ENCODE assay signal across 10 mouse cellular contexts in the genomic region with DNA sequence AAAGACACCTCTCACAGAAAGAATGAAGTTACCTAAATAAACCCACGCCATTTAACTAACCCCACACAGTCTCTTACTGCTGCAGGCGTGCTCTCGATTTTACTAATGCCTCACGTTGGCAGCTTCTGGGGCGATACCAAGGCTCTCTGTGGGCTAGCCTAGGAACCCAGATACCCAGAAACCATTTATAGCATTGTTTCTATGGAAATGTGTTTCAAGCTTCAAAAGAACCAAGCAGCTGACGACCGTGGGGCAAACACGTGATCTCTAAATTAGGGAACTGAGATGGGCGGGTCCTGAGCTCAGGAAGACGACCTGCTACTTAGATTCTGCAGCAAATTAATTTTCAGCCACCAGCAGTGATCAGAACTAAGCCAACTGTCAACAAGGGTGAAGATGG. TPM values are rescaled to one million over a fixed set of nuclear protein-coding genes. Genes with fewer than 3 reads are reported as not detected.
DNase-seq lines count a peak whose midpoint lies in the region; ATAC-seq and TF ChIP-seq lines count a peak whose summit lies in the region.
"Had no signal": no experiment of that assay in that cellular context is flagged by ENCODE, and none has a peak within 500 bp of the region (broad histone marks: within the 10 kb centered on the region; RNA-seq: fewer than 3 reads in every experiment).

No protein-coding gene starts in this region.

- no peaks in the 10 kb centered on the region for H3K36me3 ChIP-seq in liver, adult 2 months (ENCODE audit: control insufficient read depth, insufficient read depth, low read length)
- H3K36me3 ChIP-seq in stomach, embryonic 14.5 days (ENCODE audit: control insufficient read depth, insufficient read depth, low read length), result no peaks in the 10 kb centered on the region
- H3K36me3 ChIP-seq: hindbrain, embryonic 12.5 days had no signal

- H3K9me3 ChIP-seq in stomach, embryonic 14.5 days (ENCODE audit: control insufficient read depth, low read depth, low read length), result no peaks in the 10 kb centered on the region
- H3K9me3 ChIP-seq: hindbrain, embryonic 12.5 days had no signal

- peaks cover 36% of the 10 kb centered on the region; the same call in 1 of the 2 replicates for H3K79me2 ChIP-seq in liver, adult 2 months (ENCODE audit: control insufficient read depth, insufficient read depth, low read length)

- H3K4me1 ChIP-seq in liver, adult 2 months (ENCODE audit: control insufficient read depth, insufficient read depth, low read length), result peaks cover 48% of the 10 kb centered on the region
- H3K4me1 ChIP-seq in stomach, embryonic 14.5 days (ENCODE audit: control insufficient read depth, insufficient read depth, low read length), result peaks cover 46% of the 10 kb centered on the region

- TF ChIP-seq POLR2A in liver, adult 2 months (IDR thresholded peaks at IDR 0.05; ENCODE audit: extremely low read depth, insufficient read depth, low read length), result no peak

- 56% methylated on average over 10 of the region's 10 CpGs for WGBS in liver, adult 2 months
- WGBS in stomach, embryonic 14.5 days, result 73% methylated on average over 10 of the region's 10 CpGs

- no peak overlapping the region for H3K4me3 ChIP-seq in liver, adult 2 months (ENCODE audit: insufficient read depth, low read depth, low read length)
- H3K4me3 ChIP-seq in stomach, embryonic 14.5 days (ENCODE audit: low read depth, low read length), result no peak overlapping the region
- H3K4me3 ChIP-seq: hindbrain, embryonic 12.5 days had no signal

- DNase-seq in lung, postnatal 36 days, result peak; percentile 63
- DNase-seq in lung, postnatal 10 days, result no peak
- DNase-seq in R1 (ENCODE audit: low read depth, low spot score), result peak; percentile 55
- no peak for DNase-seq in liver, adult 2 months (ENCODE audit: extremely low read depth, low read depth, low spot score)
- DNase-seq in kidney, postnatal 36 days, result no peak
- DNase-seq in urinary bladder, postnatal 25 days (ENCODE audit: low spot score), result no peak
- DNase-seq in right cerebral cortex, adult 2 months (ENCODE audit: low spot score in 2 of 2), result no peak

- H3K27me3 ChIP-seq in liver, adult 2 months (ENCODE audit: control insufficient read depth, insufficient read depth, low read length), result no peaks in the 10 kb centered on the region
- H3K27me3 ChIP-seq in stomach, embryonic 14.5 days (ENCODE audit: control insufficient read depth, insufficient read depth, low read length), result no peaks in the 10 kb centered on the region
- H3K27me3 ChIP-seq: hindbrain, embryonic 12.5 days had no signal

- H3K27ac ChIP-seq in liver, adult 2 months (replicated peaks; ENCODE audit: insufficient read depth, low read depth, low read length), result peak overlapping the region; percentile 70
- peak overlapping the region; percentile 22; the same call in 1 of the 2 replicates for H3K27ac ChIP-seq in stomach, embryonic 14.5 days (ENCODE audit: low read length)
- H3K27ac ChIP-seq: hindbrain, embryonic 12.5 days had no signal

- no peak for TF ChIP-seq CTCF in liver, adult 2 months (IDR thresholded peaks at IDR 0.05; ENCODE audit: low read depth, low read length)

- no peak overlapping the region for H3K4me2 ChIP-seq in stomach, embryonic 14.5 days (replicated peaks; ENCODE audit: low read depth, low read length)
- H3K4me2 ChIP-seq: hindbrain, embryonic 12.5 days; midbrain, embryonic 11.5 days had no signal

- no peak for ATAC-seq in stomach, embryonic 14.5 days (ENCODE audit: insufficient number of reproducible peaks, insufficient read depth, low FRiP score, low read depth)

- no peak overlapping the region for H3K9ac ChIP-seq in liver, adult 2 months (ENCODE audit: low read depth, low read length)
- H3K9ac ChIP-seq in stomach, embryonic 14.5 days (replicated peaks; ENCODE audit: low read depth, low read length), result no peak overlapping the region
- H3K9ac ChIP-seq: hindbrain, embryonic 12.5 days had no signal

RNA-seq across cellular contexts. Expression of a gene that starts 16.1 kb away (rescaled TPM):
- 2.3 and 3.2 TPM in 2 replicates for total RNA-seq in liver, adult 2 months (2014; rRNA removed)
- polyA plus RNA-seq in liver, adult 2 months (2012; rRNA removed), result 3.4 and 3.8 TPM in 2 replicates
- 10.2 and 10.6 TPM in 2 replicates for polyA plus RNA-seq in stomach, embryonic 14.5 days (2014; fragmentation: Nextera tagmentation; extraction: Ambion mirVana)

RNA-seq across cellular contexts. Expression of a gene that starts 54.3 kb away (rescaled TPM):
- total RNA-seq in liver, adult 2 months (2014; rRNA removed), result 0.18 and 0.20 TPM in 2 replicates
- polyA plus RNA-seq in liver, adult 2 months (2012; rRNA removed), result not detected in 2 replicates
- polyA plus RNA-seq in stomach, embryonic 14.5 days (2014; fragmentation: Nextera tagmentation; extraction: Ambion mirVana), result 0.45 and 0.90 TPM in 2 replicates

Comparison
In these comparisons a context has a peak if more than half of its experiments do, and no peak if none do; other contexts are left out.
1. DNase-seq: peak in lung, postnatal 36 days (single experiment) and R1 (single experiment); none in lung, postnatal 10 days (single experiment), liver, adult 2 months (single experiment), kidney, postnatal 36 days (0 of 2), urinary bladder, postnatal 25 days (single experiment) and right cerebral cortex, adult 2 months (0 of 2).